Mouse (Mus musculus) ES-E14 (cell line): ENCODE data around the gene Sos2. TPM values are rescaled to one million over a fixed set of nuclear protein-coding genes. Genes with fewer than 3 reads are reported as not detected.
"Not testable (repeated sequence)": the region's sequence is repeated elsewhere in the genome, so short reads cannot be mapped to it uniquely, and the experiment has no call there.

ENCODE experiments used
- DNase-seq: peaks from one replicate; pipeline ENCODE4 v3.0.0-alpha.2; 2013; ENCODE audit warnings: low read depth, low spot score
- H3K27ac ChIP-seq: 2 replicates; pipeline ENCODE4 v1.5.1; 2012; ENCODE audit warnings: low read depth, mild to moderate bottlenecking, low read length, moderate library complexity, mixed read lengths; ENCODE audit not compliant: poor library complexity, insufficient read depth, severe bottlenecking
- H3K36me3 ChIP-seq: 2 replicates; pipeline ENCODE4 v1.6.1; 2012; ENCODE audit warnings: mild to moderate bottlenecking, low read length, moderate library complexity, mixed read lengths; ENCODE audit not compliant: control insufficient read depth, poor library complexity, insufficient read depth, severe bottlenecking
- H3K4me1 ChIP-seq, 2 experiments: fragments of 150-350 bp in 1 of 2; sonication (generic) in 1 of 2; 2 replicates each; pipeline ENCODE4 v1.6.1; 2012; ENCODE audit warnings: low read length in 2 of 2, mild to moderate bottlenecking in 1 of 2, mixed read lengths in 1 of 2; ENCODE audit not compliant: control insufficient read depth in 2 of 2, insufficient read depth in 2 of 2, poor library complexity in 1 of 2
- H3K4me3 ChIP-seq, 2 experiments: fragments of 150-350 bp in 1 of 2; sonication (generic) in 1 of 2; 2 replicates each; pipeline ENCODE4 v1.5.1; 2012; ENCODE audit warnings: low read length in 2 of 2, low read depth in 1 of 2, mild to moderate bottlenecking in 1 of 2, mixed read lengths in 1 of 2; ENCODE audit not compliant: insufficient read depth in 1 of 2, poor library complexity in 1 of 2, severe bottlenecking in 1 of 2
- H3K9ac ChIP-seq: 2 replicates; pipeline ENCODE4 v1.6.1; 2012; ENCODE audit warnings: low read depth, mild to moderate bottlenecking, low read length, mixed read lengths; ENCODE audit not compliant: poor library complexity, insufficient read depth, severe bottlenecking
- H3K9me3 ChIP-seq: fragments of 150-350 bp; sonication (generic); 2 replicates; pipeline ENCODE4 v1.6.1; 2012; ENCODE audit warnings: low read depth, mild to moderate bottlenecking, low read length; ENCODE audit not compliant: control insufficient read depth, insufficient read depth
- CHD2 ChIP-seq: IDR thresholded peaks from 2 replicates; pipeline ENCODE4 v1.6.1; 2014; ENCODE audit warnings: mild to moderate bottlenecking, low read depth, low read length, inconsistent platforms
- HCFC1 ChIP-seq: IDR thresholded peaks from 2 replicates; pipeline ENCODE4 v1.6.1; 2012; ENCODE audit warnings: low read length, inconsistent platforms, borderline replicate concordance; ENCODE audit not compliant: insufficient read depth
- MAFK ChIP-seq: IDR thresholded peaks from 2 replicates; pipeline ENCODE4 v1.6.1; 2014; ENCODE audit warnings: mild to moderate bottlenecking, low read depth, low read length, inconsistent platforms; ENCODE audit not compliant: insufficient read depth
- ZC3H11A ChIP-seq: IDR thresholded peaks from 2 replicates; pipeline ENCODE4 v1.6.1; 2012; ENCODE audit warnings: low read depth, mild to moderate bottlenecking, inconsistent platforms, low read length, borderline replicate concordance
- ZNF384 ChIP-seq: IDR thresholded peaks from 2 replicates; pipeline ENCODE4 v1.6.1; 2012; ENCODE audit warnings: low read depth, low read length, inconsistent platforms
- in situ Hi-C, 2 experiments: fragments of 600-800 bp; cut with MboI; formaldehyde crosslinking; loops; one replicate each; pipeline ENCODE4 v1.15.1; 2025; ENCODE audit warnings: low sequenced_read_pairs in 2 of 2, inconsistent platforms in 1 of 2; ENCODE audit not compliant: unreplicated experiment in 2 of 2
- total RNA-seq: library from RNA; depleted of rRNA; stranded (reverse); fragments of 300-350 nt; gene quantifications from 2 replicates; pipeline ENCODE4 v1.2.3, GENCODE M21; 2012

Sos2 gene
- total RNA-seq, 1 experiment, result 6.9 TPM

- DNase-seq, result peak; percentile 74
- no peak for TF ChIP-seq HCFC1
- TF ChIP-seq MAFK, result no peak
- no peak for TF ChIP-seq CHD2
- TF ChIP-seq ZNF384, result peak; percentile 97
- Histone ChIP-seq H3K4me3 (no peak overlapping the region), H3K36me3 (peaks cover 9% of the 10 kb centered on the region; the same call in 1 of the 2 replicates), H3K9ac (no peak overlapping the region), H3K9me3 (no peaks in the 10 kb centered on the region), H3K27ac (no peak overlapping the region), H3K4me1 (peaks cover 3 to 14% of the 10 kb centered on the region in 2 experiments; a peak in 3 of 4 replicates)
- in situ Hi-C loops, result no loop called here
Measured at GRCm38 (mm10) chr12:69573916-69574881, 107.5 kb downstream of the Sos2 start.

DNA sequence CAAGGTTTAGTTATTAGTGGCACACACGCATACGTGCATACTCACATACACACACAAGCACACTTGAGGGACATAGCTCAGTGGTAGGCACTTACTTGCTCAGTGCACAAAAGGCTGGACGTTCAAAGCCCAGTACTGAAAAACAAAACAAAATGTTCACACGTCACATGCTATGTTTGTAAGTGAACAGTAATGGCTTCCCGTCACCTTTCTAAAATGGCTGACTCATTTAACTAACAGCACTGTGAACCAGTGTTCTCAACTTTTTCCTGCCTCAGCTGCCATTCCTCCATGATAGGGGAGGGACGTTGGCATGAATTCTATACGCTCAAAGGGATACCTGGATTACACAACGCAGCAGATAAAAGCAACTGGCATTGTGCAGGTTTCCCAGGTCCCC, 108.4 kb downstream of the Sos2 start:
- Histone ChIP-seq H3K27ac (no peak overlapping the region), H3K4me1 (peaks cover 3 to 14% of the 10 kb centered on the region in 2 experiments; a peak in 3 of 4 replicates), H3K4me3 (no peak overlapping the region), H3K9me3 (no peaks in the 10 kb centered on the region), H3K36me3 (peaks cover 6% of the 10 kb centered on the region; the same call in 1 of the 2 replicates), H3K9ac (no peak overlapping the region)
- DNase-seq, result no peak
- in situ Hi-C loops, result no loop called here
- TF ChIP-seq ZC3H11A (0 out of 2 replicates have a peak, but pooled peaks have one; percentile 22), CHD2 (no peak)

- Histone ChIP-seq H3K4me3 (no peak overlapping the region), H3K36me3 (no peaks in the 10 kb centered on the region), H3K9me3 (no peaks in the 10 kb centered on the region), H3K9ac (no peak overlapping the region), H3K4me1 (peaks cover 0 to 3% of the 10 kb centered on the region in 2 experiments; a peak in 2 of 4 replicates), H3K27ac (no peak overlapping the region)
- in situ Hi-C loops, result no loop called here
- no peak for DNase-seq
- TF ChIP-seq MAFK (no peak), ZNF384 (no peak), HCFC1 (no peak), ZC3H11A (no peak), CHD2 (no peak)
Measured at GRCm38 (mm10) chr12:69569926-69570325, 111.7 kb downstream of the Sos2 start.

- DNase-seq, result no peak
- TF ChIP-seq CHD2, result no peak
- no peak overlapping the region for H3K9ac ChIP-seq
- no peak overlapping the region for H3K27ac ChIP-seq
- H3K36me3 ChIP-seq, result no peaks in the 10 kb centered on the region
- no peaks in the 10 kb centered on the region for H3K9me3 ChIP-seq
- no peaks in the 10 kb centered on the region; a peak in 1 of 4 replicates for H3K4me1 ChIP-seq
- in situ Hi-C loops, result no loop called here
- no peak overlapping the region for H3K4me3 ChIP-seq
Measured at GRCm38 (mm10) chr12:69568266-69568665, 113.4 kb downstream of the Sos2 start.

DNA sequence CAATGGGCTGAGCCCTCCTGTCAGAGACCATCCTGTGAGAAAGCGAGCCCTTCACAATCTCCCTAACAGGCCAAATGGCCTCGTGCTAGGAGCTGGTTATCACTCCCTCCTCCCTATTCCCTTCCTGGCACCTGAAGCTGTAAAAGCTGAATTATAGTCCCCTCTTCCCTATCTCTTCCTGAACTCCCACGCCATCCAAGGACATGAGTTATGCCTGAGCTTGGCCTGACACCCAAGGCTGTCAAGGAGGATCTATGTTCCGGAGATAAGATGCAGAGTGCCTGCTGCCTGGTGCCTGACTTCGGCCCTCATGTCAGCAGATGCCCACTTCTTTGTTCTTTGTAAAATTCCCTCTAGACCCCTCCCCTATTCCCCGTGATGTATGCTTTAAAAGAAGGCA, 120.6 kb downstream of the Sos2 start:
- in situ Hi-C loops, H3K27ac ChIP-seq, H3K36me3 ChIP-seq, H3K4me3 ChIP-seq, H3K4me1 ChIP-seq, H3K9ac ChIP-seq, H3K9me3 ChIP-seq, DNase-seq: not testable (repeated sequence)
